Mouse (Mus musculus) liver, embryonic 11.5 days (tissue): ENCODE measurements around the gene Sap30bp. TPM values are rescaled to one million over a fixed set of nuclear protein-coding genes. Genes with fewer than 3 reads are reported as not detected.

Experiments
- ATAC-seq: fragments of 200-750 bp; cut with Nextera tagmentation; replicated peaks from 2 replicates; pipeline ENCODE4 v1.8.0; 2017; ENCODE audit warnings: moderate number of reproducible peaks, mild to moderate bottlenecking, moderate TSS enrichment, moderate library complexity; ENCODE audit not compliant: low FRiP score
- DNase-seq: peaks from one replicate; pipeline ENCODE4 v3.0.0-alpha.2; 2017; ENCODE audit warnings: low spot score
- H3K27ac ChIP-seq: fragments of 300-500 bp; sonication (generic); 2 replicates; pipeline ENCODE4 v1.5.1; 2014; ENCODE audit warnings: mild to moderate bottlenecking, low read depth, low read length, control low read depth
- H3K27me3 ChIP-seq: fragments of 300-500 bp; sonication (generic); replicated peaks from 2 replicates; pipeline ENCODE4 v1.6.1; 2014; ENCODE audit warnings: low read length, mixed read lengths; ENCODE audit not compliant: control insufficient read depth, insufficient read depth
- H3K36me3 ChIP-seq: fragments of 300-500 bp; sonication (generic); 2 replicates; pipeline ENCODE4 v1.6.1; 2014; ENCODE audit warnings: mild to moderate bottlenecking, low read length, moderate library complexity, mixed read lengths; ENCODE audit not compliant: control insufficient read depth, insufficient read depth
- H3K4me1 ChIP-seq: fragments of 300-500 bp; sonication (generic); replicated peaks from 2 replicates; pipeline ENCODE4 v1.6.1; 2014; ENCODE audit warnings: low read length, mixed read lengths; ENCODE audit not compliant: control insufficient read depth, insufficient read depth
- H3K4me2 ChIP-seq: fragments of 300-500 bp; sonication (generic); 2 replicates; pipeline ENCODE4 v1.6.1; 2014; ENCODE audit warnings: mild to moderate bottlenecking, control low read depth, moderate library complexity
- H3K4me3 ChIP-seq: fragments of 300-500 bp; sonication (generic); 2 replicates; pipeline ENCODE4 v1.5.1; 2014; ENCODE audit warnings: low read depth, low read length, control low read depth
- H3K9ac ChIP-seq: fragments of 300-500 bp; sonication (generic); 2 replicates; pipeline ENCODE4 v1.6.1; 2014; ENCODE audit warnings: low read depth, low read length, control low read depth
- H3K9me3 ChIP-seq: fragments of 300-500 bp; sonication (generic); 2 replicates; pipeline ENCODE4 v1.6.1; 2016; ENCODE audit warnings: low read length, inconsistent platforms, mixed read lengths; ENCODE audit not compliant: control insufficient read depth
- WGBS: fragments of 180-500 bp; shearing (Covaris S2); extraction: QIAGEN DNeasy Blood & Tissue Kit; methylation state at CpG from one replicate; pipeline ENCODE4 v1.1.7; 2014; 5-methylcytosine and 5-hydroxymethylcytosine counted together
- polyA plus RNA-seq: library from polyadenylated mRNA; unstranded; fragments of >200 nt; fragmentation: Nextera tagmentation; extraction: Ambion mirVana; gene quantifications from 2 replicates; pipeline ENCODE4 v1.2.1, GENCODE M21; 2014

Gene Sap30bp
- polyA plus RNA-seq, 1 experiment from 2014 or later, result 39.9 TPM

GRCm38 (mm10) chr11:115931235-115931634 is 1.8 kb upstream of the Sap30bp start:
- H3K9me3 ChIP-seq, result no peaks in the 10 kb centered on the region
- 62% methylated on average over 3 of the region's 3 CpGs for WGBS
- no peak overlapping the region for H3K4me2 ChIP-seq
- no peak overlapping the region for H3K27ac ChIP-seq
- H3K27me3 ChIP-seq, result no peaks in the 10 kb centered on the region
- ATAC-seq, result no peak
- H3K36me3 ChIP-seq, result no peaks in the 10 kb centered on the region; the same call in 1 of the 2 replicates
- no peak overlapping the region for H3K4me3 ChIP-seq
- no peak for DNase-seq
- peaks cover 17% of the 10 kb centered on the region for H3K4me1 ChIP-seq
- no peak overlapping the region for H3K9ac ChIP-seq

GRCm38 (mm10) chr11:115933747-115934110 is 647 bp downstream of the Sap30bp start:
- H3K4me3 ChIP-seq, result peak overlapping the region; percentile 88
- DNase-seq, result no peak
- H3K27me3 ChIP-seq, result no peaks in the 10 kb centered on the region
- ATAC-seq, result peak; percentile 39
- no peaks in the 10 kb centered on the region for H3K9me3 ChIP-seq
- under 1% methylated on average over 16 of the region's 16 CpGs for WGBS
- peaks cover 17% of the 10 kb centered on the region for H3K4me1 ChIP-seq
- H3K4me2 ChIP-seq, result peak overlapping the region; percentile 96
- H3K9ac ChIP-seq, result peak overlapping the region; percentile 78
- H3K36me3 ChIP-seq, result peaks cover 3% of the 10 kb centered on the region; the same call in 1 of the 2 replicates
- H3K27ac ChIP-seq, result no peak overlapping the region

DNA sequence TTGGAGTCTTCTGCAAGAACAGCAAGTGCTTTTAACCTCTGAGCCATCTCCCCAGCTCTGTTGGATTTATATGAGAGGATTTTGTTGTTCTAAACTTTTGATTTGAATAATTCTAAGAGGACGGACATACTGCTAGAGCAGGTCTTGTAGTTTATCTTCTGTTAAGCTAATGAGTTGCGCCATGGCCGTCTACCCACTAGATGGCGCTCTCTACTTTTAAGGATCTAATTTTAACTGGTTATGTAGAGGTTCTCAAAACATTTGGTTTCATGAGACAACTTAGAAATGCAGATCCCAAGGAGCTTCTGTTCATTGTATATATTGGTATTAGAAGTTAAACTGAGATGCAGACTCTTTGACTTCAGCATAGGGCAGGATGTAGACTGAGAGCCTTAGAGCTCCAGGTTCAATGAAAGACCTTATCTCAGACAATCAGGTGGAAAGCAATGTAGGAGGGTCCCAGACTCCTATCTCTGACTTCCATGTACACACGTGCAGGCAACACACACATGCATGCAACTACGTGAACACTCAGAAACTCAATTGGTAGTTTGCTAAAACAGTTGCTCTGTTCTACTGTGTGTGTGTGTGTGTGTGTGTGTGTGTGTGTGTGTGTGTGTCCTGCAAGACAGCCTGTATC is 6.7 kb downstream of the Sap30bp start:
- no peaks in the 10 kb centered on the region for H3K9me3 ChIP-seq
- H3K27ac ChIP-seq, result no peak overlapping the region
- H3K36me3 ChIP-seq, result peaks cover 15% of the 10 kb centered on the region
- 37% methylated on average over 6 of the region's 6 CpGs for WGBS
- H3K9ac ChIP-seq, result no peak overlapping the region
- peaks cover under 1% of the 10 kb centered on the region for H3K4me1 ChIP-seq
- H3K4me3 ChIP-seq, result no peak overlapping the region
- no peaks in the 10 kb centered on the region for H3K27me3 ChIP-seq
- ATAC-seq (no peak), DNase-seq (peak; percentile 43)
- no peak overlapping the region for H3K4me2 ChIP-seq

- DNase-seq (no peak), ATAC-seq (no peak)
- Histone ChIP-seq H3K9me3 (no peaks in the 10 kb centered on the region), H3K9ac (no peak overlapping the region), H3K27me3 (no peaks in the 10 kb centered on the region), H3K4me2 (no peak overlapping the region), H3K4me3 (no peak overlapping the region), H3K36me3 (peaks cover 25% of the 10 kb centered on the region), H3K27ac (no peak overlapping the region), H3K4me1 (no peaks in the 10 kb centered on the region)
- WGBS, result 89% methylated on average over 7 of the region's 7 CpGs
These were observed 8.9 kb downstream of the Sap30bp start for GRCm38 (mm10) chr11:115941980-115942379.

GRCm38 (mm10) chr11:115945247-115945646 is 12.2 kb downstream of the Sap30bp start:
- Histone ChIP-seq H3K27ac (no peak overlapping the region), H3K27me3 (no peaks in the 10 kb centered on the region), H3K36me3 (peaks cover 21% of the 10 kb centered on the region), H3K4me3 (no peak overlapping the region), H3K9me3 (no peaks in the 10 kb centered on the region), H3K4me2 (no peak overlapping the region), H3K9ac (no peak overlapping the region), H3K4me1 (no peaks in the 10 kb centered on the region)
- WGBS, result 89% methylated on average over 8 of the region's 8 CpGs
- ATAC-seq (no peak), DNase-seq (no peak)

- no peaks in the 10 kb centered on the region for H3K4me1 ChIP-seq
- no peak overlapping the region for H3K27ac ChIP-seq
- H3K4me3 ChIP-seq, result no peak overlapping the region
- 86% methylated on average over 9 of the region's 9 CpGs for whole genome bisulfite sequencing
- peaks cover 22% of the 10 kb centered on the region for H3K36me3 ChIP-seq
- DNase-seq (no peak), ATAC-seq (no peak)
- H3K4me2 ChIP-seq, result no peak overlapping the region
- H3K9me3 ChIP-seq, result no peaks in the 10 kb centered on the region
- no peaks in the 10 kb centered on the region for H3K27me3 ChIP-seq
- no peak overlapping the region for H3K9ac ChIP-seq
These were observed 13.2 kb downstream of the Sap30bp start for GRCm38 (mm10) chr11:115946221-115946828.

DNA sequence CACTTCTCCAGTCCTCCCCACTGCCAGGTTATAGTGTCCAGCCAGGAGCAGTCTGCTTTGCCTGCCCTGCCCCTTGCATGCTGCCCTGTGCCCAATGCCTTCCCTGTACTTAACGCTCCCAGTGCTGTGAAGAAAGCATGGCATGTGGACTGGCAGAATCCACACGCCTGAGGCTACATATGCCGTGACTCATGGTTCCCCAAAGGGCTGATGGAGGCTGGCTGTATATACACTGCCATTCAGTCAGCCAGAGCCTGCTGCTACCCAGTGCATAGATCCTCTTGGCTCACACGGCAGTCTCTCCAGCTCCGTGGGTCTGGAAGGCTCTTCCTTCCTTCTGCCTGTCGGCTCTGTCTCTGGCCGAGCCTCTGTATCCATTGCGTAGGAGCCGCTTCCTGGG is 15.2 kb downstream of the Sap30bp start:
- Histone ChIP-seq H3K36me3 (peaks cover 30% of the 10 kb centered on the region), H3K4me1 (no peaks in the 10 kb centered on the region)

GRCm38 (mm10) chr11:115950719-115951118 is 17.6 kb downstream of the Sap30bp start:
- no peak for ATAC-seq

More for the DNA sequence above, 15.2 kb downstream of the Sap30bp start:
- H3K4me2 ChIP-seq, result no peak overlapping the region
- WGBS, result 93% methylated on average over 9 of the region's 9 CpGs
- H3K9ac ChIP-seq, result no peak overlapping the region
- ATAC-seq (no peak), DNase-seq (no peak)
- H3K4me3 ChIP-seq, result no peak overlapping the region
- no peaks in the 10 kb centered on the region for H3K27me3 ChIP-seq
- H3K9me3 ChIP-seq, result no peaks in the 10 kb centered on the region
- H3K27ac ChIP-seq, result no peak overlapping the region

DNA sequence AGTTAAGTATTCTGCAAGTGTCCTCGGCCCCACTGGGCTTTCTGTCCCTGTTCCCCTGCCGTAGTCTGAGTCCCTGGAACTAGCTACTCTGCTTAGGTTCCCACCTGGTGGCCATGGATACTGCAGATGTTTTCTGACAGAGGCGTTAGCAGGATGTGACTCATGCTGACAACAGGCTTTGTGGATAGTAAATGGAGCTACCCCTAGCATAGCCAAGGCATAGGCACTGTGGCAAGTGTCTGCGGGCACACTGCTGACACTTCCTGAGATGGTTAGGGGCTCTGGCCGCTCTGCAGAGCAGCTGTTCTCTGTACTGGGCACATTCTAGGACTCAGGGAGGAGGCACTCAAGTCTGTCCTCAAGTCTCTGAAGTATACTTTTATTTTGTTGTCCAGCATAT is 21.6 kb downstream of the Sap30bp start:
- WGBS, result 81% methylated on average over 5 of the region's 5 CpGs
- Histone ChIP-seq H3K9ac (no peak overlapping the region), H3K36me3 (peaks cover 30% of the 10 kb centered on the region), H3K27me3 (no peaks in the 10 kb centered on the region), H3K4me2 (no peak overlapping the region), H3K4me1 (peaks cover 8% of the 10 kb centered on the region), H3K9me3 (no peaks in the 10 kb centered on the region), H3K4me3 (no peak overlapping the region), H3K27ac (no peak overlapping the region)
- ATAC-seq, result no peak
- no peak for DNase-seq

More at GRCm38 (mm10) chr11:115950719-115951118, 17.6 kb downstream of the Sap30bp start:
- peaks cover 32% of the 10 kb centered on the region for H3K36me3 ChIP-seq
- H3K27me3 ChIP-seq, result no peaks in the 10 kb centered on the region
- DNase-seq, result no peak
- peaks cover 7% of the 10 kb centered on the region for H3K4me1 ChIP-seq
- H3K4me2 ChIP-seq, result no peak overlapping the region
- no peak overlapping the region for H3K27ac ChIP-seq
- H3K4me3 ChIP-seq, result no peak overlapping the region
- 93% methylated on average over 2 of the region's 2 CpGs for WGBS
- H3K9ac ChIP-seq, result no peak overlapping the region
- no peaks in the 10 kb centered on the region for H3K9me3 ChIP-seq
